Mouse (Mus musculus) megakaryocyte, embryonic 14.5 days (primary cell): ENCODE data around the gene Rsrp1.

Source experiments
- FLI1 ChIP-seq: IDR thresholded peaks from 2 replicates; pipeline ENCODE4 v1.6.1; 2012; ENCODE audit warnings: low read length, inconsistent platforms, mixed read lengths
- GATA1 ChIP-seq: IDR thresholded peaks from 3 replicates; pipeline ENCODE4 v1.6.1; 2012; ENCODE audit warnings: mixed read lengths, low read length, inconsistent platforms, borderline replicate concordance

DNA sequence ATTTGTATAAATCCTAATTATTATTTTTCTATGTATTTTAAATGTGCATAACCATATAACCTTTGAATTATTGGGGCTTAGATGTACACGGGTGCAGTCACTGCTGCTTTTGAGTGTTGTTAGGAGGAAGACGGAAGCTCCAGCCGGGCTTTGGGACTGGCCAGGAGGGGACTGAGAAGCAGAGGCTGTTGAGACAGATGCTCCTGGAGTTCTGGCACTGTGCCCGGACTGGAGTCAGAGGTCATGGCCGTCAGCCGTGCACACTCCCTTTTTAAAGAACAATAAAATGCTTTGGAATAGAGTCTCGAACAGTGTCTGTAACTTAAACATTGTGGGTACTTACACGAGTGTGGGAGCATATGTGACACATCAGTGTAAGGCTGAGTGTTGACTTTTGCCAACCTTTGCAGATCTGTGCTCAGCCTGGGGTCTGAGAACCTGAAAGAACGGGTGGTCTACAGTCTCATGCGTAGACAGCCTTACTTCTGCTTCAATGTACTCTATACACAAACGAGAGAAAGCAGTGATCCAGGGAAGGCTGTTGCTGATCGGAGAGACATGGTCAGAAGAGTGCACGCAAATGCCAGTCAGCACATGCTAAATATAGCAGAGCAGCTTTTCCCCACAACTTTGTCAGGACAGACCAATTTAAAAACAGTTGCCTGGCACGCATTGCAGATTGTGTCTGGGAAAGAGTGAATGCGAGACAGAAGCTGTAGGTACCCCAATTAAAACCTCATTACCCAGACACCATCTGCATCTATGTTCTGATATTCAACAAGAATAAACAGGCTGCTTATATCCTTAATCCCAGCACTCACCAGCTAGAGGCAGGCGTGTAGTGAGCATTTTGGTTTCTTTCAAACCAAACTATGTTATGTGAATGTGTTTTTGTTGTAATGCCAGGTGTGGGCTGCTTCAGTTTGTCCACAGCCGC lies 14.1 kb downstream of the Rsrp1 start:
- no peak for TF ChIP-seq FLI1
- no peak for TF ChIP-seq GATA1
